Mouse (Mus musculus): ENCODE measurements around the gene Cdkal1.

- TF ChIP-seq POLR2A (IDR thresholded peaks at IDR 0.05; ENCODE audit: low read depth, low read length) = no peak
- TF ChIP-seq CTCF (IDR thresholded peaks at IDR 0.05; ENCODE audit: extremely low read depth, insufficient read depth, insufficient read length, insufficient replicate concordance) = no peak
Measured at GRCm38 (mm10) chr13:29414878-29415277, 440.6 kb downstream of the Cdkal1 start.
